Mouse (Mus musculus): ENCODE measurements around the gene Lrrc4b. TPM values are rescaled to one million over a fixed set of nuclear protein-coding genes. Genes with fewer than 3 reads are reported as not detected.

Lrrc4b gene
- polyA plus RNA-seq, 1 experiment = not detected

GRCm38 (mm10) chr7:44472558-44472885 lies 43.7 kb downstream of the Lrrc4b start:
- TF ChIP-seq POLR2A (IDR thresholded peaks at IDR 0.05; ENCODE audit: insufficient read depth, low read depth, low read length) (no peak), CTCF (IDR thresholded peaks at IDR 0.05; ENCODE audit: insufficient read depth, low read depth, low read length) (no peak)
- 54% methylated on average over 1 of the region's 1 CpGs for WGBS
- H3K4me3 ChIP-seq (ENCODE audit: insufficient read depth, low read depth, low read length) = no peak overlapping the region
- peak overlapping the region; percentile 57; the same call in 1 of the 2 replicates for H3K27ac ChIP-seq (ENCODE audit: insufficient read depth, low read depth, low read length)
- H3K4me1 ChIP-seq (ENCODE audit: control insufficient read depth, insufficient read depth, low read length) = peaks cover 30% of the 10 kb centered on the region

GRCm38 (mm10) chr7:44472961-44473646 lies 44.3 kb downstream of the Lrrc4b start:
- peak overlapping the region; percentile 57; the same call in 1 of the 2 replicates for H3K27ac ChIP-seq (ENCODE audit: insufficient read depth, low read depth, low read length)
- TF ChIP-seq POLR2A (IDR thresholded peaks at IDR 0.05; ENCODE audit: insufficient read depth, low read depth, low read length) (no peak), CTCF (IDR thresholded peaks at IDR 0.05; ENCODE audit: insufficient read depth, low read depth, low read length) (no peak)
- H3K4me3 ChIP-seq (ENCODE audit: insufficient read depth, low read depth, low read length) = no peak overlapping the region
- peaks cover 30% of the 10 kb centered on the region for H3K4me1 ChIP-seq (ENCODE audit: control insufficient read depth, insufficient read depth, low read length)
- 71% methylated on average over 9 of the region's 9 CpGs for WGBS

GRCm38 (mm10) chr7:44474419-44474818 lies 45.6 kb downstream of the Lrrc4b start:
- peak overlapping the region; percentile 53; the same call in 1 of the 2 replicates for H3K27ac ChIP-seq (ENCODE audit: insufficient read depth, low read depth, low read length)
- no peak for TF ChIP-seq POLR2A (IDR thresholded peaks at IDR 0.05; ENCODE audit: insufficient read depth, low read depth, low read length)
- TF ChIP-seq CTCF (IDR thresholded peaks at IDR 0.05; ENCODE audit: insufficient read depth, low read depth, low read length) = no peak
- peaks cover 22% of the 10 kb centered on the region for H3K4me1 ChIP-seq (ENCODE audit: control insufficient read depth, insufficient read depth, low read length)
- WGBS = 30% methylated on average over 4 of the region's 4 CpGs
- no peak overlapping the region for H3K4me3 ChIP-seq (ENCODE audit: insufficient read depth, low read depth, low read length)

GRCm38 (mm10) chr7:44475046-44475614 lies 46.3 kb downstream of the Lrrc4b start:
- no peak overlapping the region for H3K4me3 ChIP-seq (ENCODE audit: insufficient read depth, low read depth, low read length)
- WGBS = 23% methylated on average over 5 of the region's 5 CpGs
- TF ChIP-seq CTCF (IDR thresholded peaks at IDR 0.05; ENCODE audit: insufficient read depth, low read depth, low read length) (no peak), POLR2A (IDR thresholded peaks at IDR 0.05; ENCODE audit: insufficient read depth, low read depth, low read length) (no peak)
- H3K4me1 ChIP-seq (ENCODE audit: control insufficient read depth, insufficient read depth, low read length) = peaks cover 22% of the 10 kb centered on the region
- H3K27ac ChIP-seq (ENCODE audit: insufficient read depth, low read depth, low read length) = peak overlapping the region; percentile 4; the same call in 1 of the 2 replicates

- H3K4me1 ChIP-seq (ENCODE audit: control insufficient read depth, insufficient read depth, low read length) = peaks cover 10% of the 10 kb centered on the region; the same call in 1 of the 2 replicates
- H3K4me3 ChIP-seq (ENCODE audit: insufficient read depth, low read depth, low read length) = no peak overlapping the region
- WGBS = 78% methylated on average over 3 of the region's 3 CpGs
- no peak for TF ChIP-seq CTCF (IDR thresholded peaks at IDR 0.05; ENCODE audit: insufficient read depth, low read depth, low read length)
- no peak for TF ChIP-seq POLR2A (IDR thresholded peaks at IDR 0.05; ENCODE audit: insufficient read depth, low read depth, low read length)
- H3K27ac ChIP-seq (ENCODE audit: insufficient read depth, low read depth, low read length) = no peak overlapping the region
Measured at GRCm38 (mm10) chr7:44482836-44483435, 54.1 kb downstream of the Lrrc4b start.

GRCm38 (mm10) chr7:44484109-44484508 lies 55.3 kb downstream of the Lrrc4b start:
- 78% methylated on average over 1 of the region's 1 CpGs for WGBS
- H3K27ac ChIP-seq (ENCODE audit: insufficient read depth, low read depth, low read length) = no peak overlapping the region
- no peak for TF ChIP-seq POLR2A (IDR thresholded peaks at IDR 0.05; ENCODE audit: insufficient read depth, low read depth, low read length)
- no peak for TF ChIP-seq CTCF (IDR thresholded peaks at IDR 0.05; ENCODE audit: insufficient read depth, low read depth, low read length)
- H3K4me3 ChIP-seq (ENCODE audit: insufficient read depth, low read depth, low read length) = no peak overlapping the region
- peaks cover 10% of the 10 kb centered on the region; the same call in 1 of the 2 replicates for H3K4me1 ChIP-seq (ENCODE audit: control insufficient read depth, insufficient read depth, low read length)

GRCm38 (mm10) chr7:44484841-44485571 lies 56.2 kb downstream of the Lrrc4b start:
- whole genome bisulfite sequencing = 37% methylated on average over 5 of the region's 5 CpGs
- Histone ChIP-seq H3K27ac (ENCODE audit: insufficient read depth, low read depth, low read length) (no peak overlapping the region), H3K4me3 (ENCODE audit: insufficient read depth, low read depth, low read length) (no peak overlapping the region), H3K4me1 (ENCODE audit: control insufficient read depth, insufficient read depth, low read length) (peaks cover 13% of the 10 kb centered on the region; the same call in 1 of the 2 replicates)
- TF ChIP-seq CTCF (IDR thresholded peaks at IDR 0.05; ENCODE audit: insufficient read depth, low read depth, low read length) = peak; percentile 37; the same call in 1 of the 2 replicates
- TF ChIP-seq POLR2A (IDR thresholded peaks at IDR 0.05; ENCODE audit: insufficient read depth, low read depth, low read length) = no peak

DNA sequence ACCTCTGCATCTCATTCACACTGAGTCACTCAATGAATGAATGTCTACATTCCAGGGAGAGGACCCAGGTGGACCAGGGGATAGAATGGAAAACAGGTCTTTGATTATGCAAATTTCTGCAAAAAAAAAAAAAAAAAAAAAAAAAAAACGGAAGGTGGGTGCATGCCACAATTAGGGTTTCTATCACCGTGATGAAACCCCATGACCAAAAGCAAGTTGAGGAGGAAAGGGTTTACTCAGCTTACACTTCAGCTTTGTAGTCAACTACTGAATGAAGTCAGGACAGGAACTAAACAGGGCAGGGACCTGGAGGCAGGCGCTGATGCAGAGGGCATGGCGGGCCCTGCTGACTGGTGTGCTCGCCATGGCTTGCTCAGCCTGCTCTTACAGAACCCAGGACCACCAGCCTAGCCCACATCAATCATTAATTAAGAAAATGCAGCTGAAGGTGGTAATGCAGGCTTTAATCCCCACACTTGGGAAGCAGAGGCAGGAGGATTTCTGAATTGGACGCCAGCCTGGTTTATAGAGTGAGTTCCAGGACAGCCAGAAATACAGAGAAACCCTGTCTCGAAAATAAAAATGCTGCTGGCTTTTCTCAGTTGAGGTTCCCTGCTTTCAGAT lies 56.9 kb downstream of the Lrrc4b start:
- H3K27ac ChIP-seq (ENCODE audit: insufficient read depth, low read depth, low read length) = no peak overlapping the region

More for the DNA sequence above, 56.9 kb downstream of the Lrrc4b start:
- TF ChIP-seq POLR2A (IDR thresholded peaks at IDR 0.05; ENCODE audit: insufficient read depth, low read depth, low read length) (no peak), CTCF (IDR thresholded peaks at IDR 0.05; ENCODE audit: insufficient read depth, low read depth, low read length) (no peak)
- WGBS = 76% methylated on average over 7 of the region's 7 CpGs
- H3K4me3 ChIP-seq (ENCODE audit: insufficient read depth, low read depth, low read length) = no peak overlapping the region
- peaks cover 18% of the 10 kb centered on the region for H3K4me1 ChIP-seq (ENCODE audit: control insufficient read depth, insufficient read depth, low read length)

Data from olfactory bulb, adult 2 months (tissue).